Mouse (Mus musculus): ENCODE measurements at regions not wholly inside any gene's neighbourhood (a gene's known extent, or its start where the extent isn't known, plus 50 kb on each side); places are given as distances from the start of the nearest gene placed in this dataset.

DNA sequence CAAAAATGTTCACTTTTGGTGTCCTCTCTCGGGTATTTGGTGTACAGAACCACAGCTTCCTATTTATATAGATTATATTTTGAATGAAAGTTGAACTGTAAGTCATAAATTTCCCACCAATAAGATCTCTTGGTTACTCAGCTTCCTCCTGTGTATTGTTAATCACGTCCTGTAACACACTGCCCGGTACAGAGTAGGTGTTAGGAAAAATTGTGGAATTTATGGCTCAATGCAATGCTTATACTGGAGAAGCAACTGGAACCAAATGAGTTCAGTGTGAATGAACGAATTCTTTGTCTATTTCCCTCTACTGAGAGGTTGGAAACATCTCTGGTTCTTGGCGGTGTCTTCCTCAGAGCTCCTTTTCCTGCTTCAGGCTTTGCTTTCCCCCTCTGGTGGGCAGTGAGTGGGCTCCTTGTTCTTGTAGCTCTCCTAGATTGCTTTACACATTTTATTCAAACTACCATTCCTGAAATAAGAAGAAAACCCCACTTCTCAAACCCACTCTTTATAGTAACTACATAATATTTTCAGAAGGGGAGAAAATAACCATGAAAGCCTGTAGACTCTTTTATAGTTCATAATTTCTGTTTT is 264.4 kb downstream of the D3Ertd751e start:
- WGBS: 74% methylated on average over 5 of the region's 5 CpGs
- no peaks in the 10 kb centered on the region for H3K4me1 ChIP-seq (ENCODE audit: control insufficient read depth, insufficient read depth, low read length)

GRCm38 (mm10) chr3:42023187-42023586 is 280.8 kb downstream of the D3Ertd751e start:
- H3K4me3 ChIP-seq (ENCODE audit: insufficient read depth, low read depth, low read length): no peak overlapping the region
- H3K4me1 ChIP-seq (ENCODE audit: control insufficient read depth, insufficient read depth, low read length): no peaks in the 10 kb centered on the region
- TF ChIP-seq POLR2A (IDR thresholded peaks at IDR 0.05; ENCODE audit: insufficient read depth, low read depth, low read length): no peak
- TF ChIP-seq CTCF (IDR thresholded peaks at IDR 0.05; ENCODE audit: insufficient read depth, low read depth, low read length): no peak
- H3K27ac ChIP-seq (ENCODE audit: insufficient read depth, low read depth, low read length): no peak overlapping the region
- WGBS: 86% methylated on average over 5 of the region's 5 CpGs

More for the DNA sequence above, 264.4 kb downstream of the D3Ertd751e start:
- no peak overlapping the region for H3K4me3 ChIP-seq (ENCODE audit: insufficient read depth, low read depth, low read length)
- no peak overlapping the region for H3K27ac ChIP-seq (ENCODE audit: insufficient read depth, low read depth, low read length)
- TF ChIP-seq CTCF (IDR thresholded peaks at IDR 0.05; ENCODE audit: insufficient read depth, low read depth, low read length): no peak
- TF ChIP-seq POLR2A (IDR thresholded peaks at IDR 0.05; ENCODE audit: insufficient read depth, low read depth, low read length): no peak

DNA sequence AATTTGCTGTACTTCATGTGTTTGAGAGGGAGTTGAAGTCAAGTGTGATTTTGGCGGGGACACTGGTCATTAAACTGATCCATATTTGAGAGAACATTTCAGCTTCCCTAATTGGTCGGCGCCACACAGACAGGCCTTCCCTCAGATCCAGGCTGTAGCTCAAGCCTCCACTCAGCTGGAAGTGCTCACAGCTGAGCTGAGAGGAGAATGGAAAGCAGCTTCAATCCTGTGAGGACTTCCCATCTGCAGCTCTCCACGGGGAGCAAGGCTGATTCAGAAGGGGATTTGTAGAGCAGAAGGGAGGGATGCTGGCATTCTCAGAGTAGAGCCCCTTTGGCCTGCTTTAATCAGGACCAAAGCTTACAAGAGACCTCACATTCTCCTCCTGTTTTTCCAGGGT is 297.2 kb downstream of the D3Ertd751e start:
- TF ChIP-seq CTCF (IDR thresholded peaks at IDR 0.05; ENCODE audit: insufficient read depth, low read depth, low read length): no peak
- no peak for TF ChIP-seq POLR2A (IDR thresholded peaks at IDR 0.05; ENCODE audit: insufficient read depth, low read depth, low read length)
- Histone ChIP-seq H3K4me1 (ENCODE audit: control insufficient read depth, insufficient read depth, low read length) (no peaks in the 10 kb centered on the region), H3K27ac (ENCODE audit: insufficient read depth, low read depth, low read length) (no peak overlapping the region; the same call in 1 of the 2 replicates), H3K4me3 (ENCODE audit: insufficient read depth, low read depth, low read length) (no peak overlapping the region)
- 18% methylated on average over 4 of the region's 4 CpGs for WGBS

DNA sequence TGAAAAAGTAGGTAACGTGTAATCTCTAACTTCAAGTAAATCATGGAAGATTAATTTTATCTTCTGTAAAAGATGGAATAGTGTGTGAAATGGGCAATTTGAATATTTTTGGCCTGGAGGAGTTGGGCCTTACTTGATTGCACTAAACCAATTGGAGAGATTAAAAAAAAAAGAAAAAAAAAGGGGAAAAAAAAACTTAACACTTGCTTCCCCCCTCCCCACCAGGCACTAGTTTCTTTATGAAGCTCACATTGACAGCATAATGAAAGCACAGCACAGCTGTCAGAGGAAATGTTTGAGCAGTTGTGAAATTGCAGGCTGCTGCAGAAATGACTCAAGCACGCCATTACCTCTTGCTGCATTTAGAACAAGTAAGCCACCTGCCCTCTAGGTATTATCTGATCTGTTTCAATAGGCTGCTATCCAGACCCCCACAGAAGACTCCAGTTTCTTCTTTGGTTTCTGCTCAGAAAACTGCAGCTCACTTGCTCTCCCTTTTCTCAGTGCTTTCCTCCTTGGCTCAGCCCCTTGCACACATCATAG is 297.9 kb downstream of the D3Ertd751e start:
- TF ChIP-seq CTCF (IDR thresholded peaks at IDR 0.05; ENCODE audit: insufficient read depth, low read depth, low read length) (no peak), POLR2A (IDR thresholded peaks at IDR 0.05; ENCODE audit: insufficient read depth, low read depth, low read length) (no peak)
- Histone ChIP-seq H3K27ac (ENCODE audit: insufficient read depth, low read depth, low read length) (no peak overlapping the region), H3K4me1 (ENCODE audit: control insufficient read depth, insufficient read depth, low read length) (no peaks in the 10 kb centered on the region), H3K4me3 (ENCODE audit: insufficient read depth, low read depth, low read length) (no peak overlapping the region)
- WGBS: 68% methylated on average over 2 of the region's 2 CpGs

DNA sequence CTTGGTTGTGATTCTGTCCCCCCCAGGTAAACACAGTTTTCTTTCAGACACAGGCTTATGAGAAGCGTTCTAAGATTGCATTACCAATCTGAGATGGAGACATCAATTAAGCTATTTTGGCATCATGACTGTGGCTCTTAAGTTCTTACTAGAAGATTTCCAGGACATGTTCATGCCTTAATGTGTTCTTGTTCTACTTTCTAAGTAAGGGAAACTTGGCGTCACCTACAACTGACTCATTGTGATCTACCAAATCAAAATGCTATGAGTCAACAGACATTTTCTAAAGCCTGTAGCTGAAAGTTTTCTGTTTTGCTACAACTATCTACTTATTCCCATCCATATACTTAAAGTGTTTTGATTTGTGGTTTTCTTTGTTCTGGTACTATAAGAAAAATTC is 298.5 kb downstream of the D3Ertd751e start:
- WGBS: 87% methylated on average over 2 of the region's 2 CpGs

GRCm38 (mm10) chr3:42057286-42057868 is 315.0 kb downstream of the D3Ertd751e start:
- no peak for TF ChIP-seq POLR2A (IDR thresholded peaks at IDR 0.05; ENCODE audit: insufficient read depth, low read depth, low read length)
- TF ChIP-seq CTCF (IDR thresholded peaks at IDR 0.05; ENCODE audit: insufficient read depth, low read depth, low read length): no peak
- Histone ChIP-seq H3K4me1 (ENCODE audit: control insufficient read depth, insufficient read depth, low read length) (no peaks in the 10 kb centered on the region), H3K4me3 (ENCODE audit: insufficient read depth, low read depth, low read length) (no peak overlapping the region), H3K27ac (ENCODE audit: insufficient read depth, low read depth, low read length) (no peak overlapping the region)
- WGBS: 79% methylated on average over 10 of the region's 10 CpGs

More for the DNA sequence above, 298.5 kb downstream of the D3Ertd751e start:
- Histone ChIP-seq H3K4me1 (ENCODE audit: control insufficient read depth, insufficient read depth, low read length) (no peaks in the 10 kb centered on the region), H3K4me3 (ENCODE audit: insufficient read depth, low read depth, low read length) (no peak overlapping the region), H3K27ac (ENCODE audit: insufficient read depth, low read depth, low read length) (no peak overlapping the region)
- TF ChIP-seq POLR2A (IDR thresholded peaks at IDR 0.05; ENCODE audit: insufficient read depth, low read depth, low read length) (no peak), CTCF (IDR thresholded peaks at IDR 0.05; ENCODE audit: insufficient read depth, low read depth, low read length) (no peak)

GRCm38 (mm10) chr3:42065093-42065935 is 322.9 kb downstream of the D3Ertd751e start:
- no peaks in the 10 kb centered on the region for H3K4me1 ChIP-seq (ENCODE audit: control insufficient read depth, insufficient read depth, low read length)
- H3K4me3 ChIP-seq (ENCODE audit: insufficient read depth, low read depth, low read length): no peak overlapping the region
- WGBS: 44% methylated on average over 7 of the region's 7 CpGs
- H3K27ac ChIP-seq (ENCODE audit: insufficient read depth, low read depth, low read length): no peak overlapping the region
- TF ChIP-seq POLR2A (IDR thresholded peaks at IDR 0.05; ENCODE audit: insufficient read depth, low read depth, low read length) (no peak), CTCF (IDR thresholded peaks at IDR 0.05; ENCODE audit: insufficient read depth, low read depth, low read length) (no peak)

GRCm38 (mm10) chr3:42065962-42066361 is 323.6 kb downstream of the D3Ertd751e start:
- Histone ChIP-seq H3K4me3 (ENCODE audit: insufficient read depth, low read depth, low read length) (no peak overlapping the region), H3K4me1 (ENCODE audit: control insufficient read depth, insufficient read depth, low read length) (no peaks in the 10 kb centered on the region), H3K27ac (ENCODE audit: insufficient read depth, low read depth, low read length) (no peak overlapping the region)
- WGBS: 33% methylated on average over 3 of the region's 3 CpGs
- TF ChIP-seq POLR2A (IDR thresholded peaks at IDR 0.05; ENCODE audit: insufficient read depth, low read depth, low read length) (no peak), CTCF (IDR thresholded peaks at IDR 0.05; ENCODE audit: insufficient read depth, low read depth, low read length) (no peak)

- WGBS: 59% methylated on average over 5 of the region's 5 CpGs
- H3K4me3 ChIP-seq (ENCODE audit: insufficient read depth, low read depth, low read length): no peak overlapping the region
- TF ChIP-seq CTCF (IDR thresholded peaks at IDR 0.05; ENCODE audit: insufficient read depth, low read depth, low read length) (no peak), POLR2A (IDR thresholded peaks at IDR 0.05; ENCODE audit: insufficient read depth, low read depth, low read length) (no peak)
- no peaks in the 10 kb centered on the region for H3K4me1 ChIP-seq (ENCODE audit: control insufficient read depth, insufficient read depth, low read length)
- H3K27ac ChIP-seq (ENCODE audit: insufficient read depth, low read depth, low read length): 0 out of 2 replicates have a peak overlapping the region, but pooled peaks have one; percentile 29
These were observed 324.6 kb downstream of the D3Ertd751e start for GRCm38 (mm10) chr3:42067036-42067435.

All from olfactory bulb, adult 2 months (tissue).